Mouse (Mus musculus) bone marrow, adult 2 months (tissue): ENCODE results near the gene Timm13. TPM values are rescaled to one million over a fixed set of nuclear protein-coding genes. Genes with fewer than 3 reads are reported as not detected.

Experiments
- H3K27ac ChIP-seq: fragments of 200-500 bp; 2 replicates; pipeline ENCODE4 v1.5.1; 2012; ENCODE audit warnings: low read depth, mild to moderate bottlenecking, control low read depth, inconsistent platforms, low read length; ENCODE audit not compliant: control insufficient read depth, poor library complexity, insufficient read depth
- H3K4me1 ChIP-seq: fragments of 200-500 bp; 2 replicates; pipeline ENCODE4 v1.6.1; 2011; ENCODE audit warnings: low read length; ENCODE audit not compliant: control insufficient read depth, insufficient read depth
- H3K4me3 ChIP-seq: fragments of 200-500 bp; replicated peaks from 2 replicates; pipeline ENCODE3; 2011; ENCODE audit warnings: mild to moderate bottlenecking, low read depth, low read length, control low read depth; ENCODE audit not compliant: control insufficient read depth
- CTCF ChIP-seq: fragments of 200-500 bp; IDR thresholded peaks from 2 replicates; pipeline ENCODE4 v1.5.1; 2011; ENCODE audit warnings: low read length, control low read depth; ENCODE audit not compliant: control insufficient read depth, insufficient read depth
- POLR2A ChIP-seq: fragments of 200-500 bp; IDR thresholded peaks from 2 replicates; pipeline ENCODE4 v1.6.1; 2011; ENCODE audit warnings: low read depth, mild to moderate bottlenecking, control low read depth, low read length, borderline replicate concordance; ENCODE audit not compliant: control insufficient read depth
- WGBS: fragments of 180-500 bp; shearing (Covaris S2); methylation state at CpG from one replicate; pipeline ENCODE4 v1.1.7; 2018; 5-methylcytosine and 5-hydroxymethylcytosine counted together
- polyA plus RNA-seq: library from polyadenylated mRNA; stranded (reverse); fragments of >200 nt; gene quantifications from 2 replicates; pipeline ENCODE4 v1.2.4, GENCODE M21; 2011; ENCODE audit warnings: low replicate concordance; ENCODE audit not compliant: missing spikeins, insufficient read depth, insufficient read length

The Timm13 gene
- polyA plus RNA-seq, 1 experiment: 118 TPM

- no peak overlapping the region for H3K27ac ChIP-seq
- no peak for TF ChIP-seq POLR2A
- no peak for TF ChIP-seq CTCF
- 75% methylated on average over 24 of the region's 24 CpGs for WGBS
- H3K4me3 ChIP-seq: no peak overlapping the region
- no peaks in the 10 kb centered on the region; the same call in none of the 2 replicates for H3K4me1 ChIP-seq
Measured at GRCm38 (mm10) chr10:80896581-80897485, 3.9 kb downstream of the Timm13 start.

GRCm38 (mm10) chr10:80895697-80896096 is 5.1 kb downstream of the Timm13 start:
- WGBS: 83% methylated on average over 6 of the region's 6 CpGs
- no peaks in the 10 kb centered on the region; the same call in 1 of the 2 replicates for H3K4me1 ChIP-seq
- no peak for TF ChIP-seq POLR2A

GRCm38 (mm10) chr10:80895100-80895499 is 5.7 kb downstream of the Timm13 start:
- TF ChIP-seq POLR2A (no peak), CTCF (no peak)
- Histone ChIP-seq H3K27ac (no peak overlapping the region), H3K4me1 (no peaks in the 10 kb centered on the region; the same call in 1 of the 2 replicates), H3K4me3 (no peak overlapping the region)
- WGBS: 81% methylated on average over 7 of the region's 7 CpGs

More at GRCm38 (mm10) chr10:80895697-80896096, 5.1 kb downstream of the Timm13 start:
- no peak overlapping the region for H3K27ac ChIP-seq
- no peak overlapping the region for H3K4me3 ChIP-seq

GRCm38 (mm10) chr10:80887181-80887580 is 13.6 kb downstream of the Timm13 start:
- no peak for TF ChIP-seq POLR2A
- no peak for TF ChIP-seq CTCF
- WGBS: 31% methylated on average over 11 of the region's 11 CpGs
- no peak overlapping the region for H3K4me3 ChIP-seq
- H3K4me1 ChIP-seq: no peaks in the 10 kb centered on the region
- H3K27ac ChIP-seq: no peak overlapping the region

- peaks cover 2% of the 10 kb centered on the region; the same call in 1 of the 2 replicates for H3K4me1 ChIP-seq
- no peak overlapping the region for H3K4me3 ChIP-seq
- 22% methylated on average over 10 of the region's 10 CpGs for whole genome bisulfite sequencing
- no peak overlapping the region for H3K27ac ChIP-seq
- TF ChIP-seq POLR2A (peak; percentile 14; the same call in 1 of the 2 replicates), CTCF (peak; percentile 91)
Measured at GRCm38 (mm10) chr10:80881301-80881700, 19.5 kb downstream of the Timm13 start.

- 79% methylated on average over 2 of the region's 2 CpGs for WGBS
- TF ChIP-seq POLR2A (no peak), CTCF (no peak)
- no peak overlapping the region for H3K27ac ChIP-seq
Measured at GRCm38 (mm10) chr10:80880901-80881300, 19.9 kb downstream of the Timm13 start.

GRCm38 (mm10) chr10:80880131-80880641 is 20.6 kb downstream of the Timm13 start:
- peaks cover 2% of the 10 kb centered on the region; the same call in 1 of the 2 replicates for H3K4me1 ChIP-seq
- no peak overlapping the region for H3K4me3 ChIP-seq
- WGBS: 6% methylated on average over 5 of the region's 5 CpGs
- TF ChIP-seq CTCF: peak; percentile 98
- no peak for TF ChIP-seq POLR2A
- no peak overlapping the region; the same call in 1 of the 2 replicates for H3K27ac ChIP-seq

More at GRCm38 (mm10) chr10:80880901-80881300, 19.9 kb downstream of the Timm13 start:
- Histone ChIP-seq H3K4me1 (peaks cover 2% of the 10 kb centered on the region; the same call in 1 of the 2 replicates), H3K4me3 (no peak overlapping the region)

GRCm38 (mm10) chr10:80876594-80876993 is 24.2 kb downstream of the Timm13 start:
- H3K27ac ChIP-seq: no peak overlapping the region
- peaks cover 2% of the 10 kb centered on the region; the same call in 1 of the 2 replicates for H3K4me1 ChIP-seq
- WGBS: 63% methylated on average over 3 of the region's 3 CpGs
- no peak for TF ChIP-seq POLR2A
- no peak for TF ChIP-seq CTCF
- H3K4me3 ChIP-seq: no peak overlapping the region
